In genomic region chr2:78988224-78988623, GRCm38 (mm10) we compare ENCODE assay signal across 18 mouse cellular contexts.
DNase-seq lines count a peak whose midpoint lies in the region; ATAC-seq lines count a peak whose summit lies in the region.
"Had no signal": no experiment of that assay in that cellular context is flagged by ENCODE, and none has a peak within 500 bp of the region (broad histone marks: within the 10 kb centered on the region; RNA-seq: fewer than 3 reads in every experiment).

No protein-coding gene starts in this region.

- peak; percentile 43 for ATAC-seq in activated CD4-positive, CD25-positive, alpha-beta regulatory T cell, adult 4 months
- peak; percentile 76 for ATAC-seq in megakaryocyte, adult 5-6 weeks (ENCODE audit: poor library complexity, severe bottlenecking)
- peak; percentile 73; the same call in 1 of the 2 replicates for ATAC-seq in monocyte, adult 5-6 weeks (replicated peaks; ENCODE audit: insufficient number of reproducible peaks, low FRiP score, low TSS enrichment, poor library complexity, severe bottlenecking)
- ATAC-seq: forebrain, embryonic 13.5 days; forebrain, embryonic 15.5 days; forebrain, postnatal 0 days; Patski had no signal

- no peak for DNase-seq in gastrocnemius, postnatal 4 days (ENCODE audit: low spot score in 2 of 2)
- DNase-seq in cerebellum, postnatal 10 days: no peak
- no peak for DNase-seq in layer of hippocampus, adult 11-12 months (ENCODE audit: low spot score)
- DNase-seq: adrenal gland, adult 2 months; adrenal gland, postnatal 10 days; adrenal gland, postnatal 25 days; cerebellum, adult 11 months; cerebellum, adult 18-20 months; cerebellum, adult 8-10 months; cerebellum, adult 9-11 months; cerebellum, postnatal 25 days; forebrain, postnatal 0 days had no signal
